Mouse (Mus musculus): ENCODE results near the gene 4930503B20Rik. TPM values are rescaled to one million over a fixed set of nuclear protein-coding genes. Genes with fewer than 3 reads are reported as not detected.

4930503B20Rik gene
- polyA plus RNA-seq, 1 experiment from 2014 or later = not detected

DNA sequence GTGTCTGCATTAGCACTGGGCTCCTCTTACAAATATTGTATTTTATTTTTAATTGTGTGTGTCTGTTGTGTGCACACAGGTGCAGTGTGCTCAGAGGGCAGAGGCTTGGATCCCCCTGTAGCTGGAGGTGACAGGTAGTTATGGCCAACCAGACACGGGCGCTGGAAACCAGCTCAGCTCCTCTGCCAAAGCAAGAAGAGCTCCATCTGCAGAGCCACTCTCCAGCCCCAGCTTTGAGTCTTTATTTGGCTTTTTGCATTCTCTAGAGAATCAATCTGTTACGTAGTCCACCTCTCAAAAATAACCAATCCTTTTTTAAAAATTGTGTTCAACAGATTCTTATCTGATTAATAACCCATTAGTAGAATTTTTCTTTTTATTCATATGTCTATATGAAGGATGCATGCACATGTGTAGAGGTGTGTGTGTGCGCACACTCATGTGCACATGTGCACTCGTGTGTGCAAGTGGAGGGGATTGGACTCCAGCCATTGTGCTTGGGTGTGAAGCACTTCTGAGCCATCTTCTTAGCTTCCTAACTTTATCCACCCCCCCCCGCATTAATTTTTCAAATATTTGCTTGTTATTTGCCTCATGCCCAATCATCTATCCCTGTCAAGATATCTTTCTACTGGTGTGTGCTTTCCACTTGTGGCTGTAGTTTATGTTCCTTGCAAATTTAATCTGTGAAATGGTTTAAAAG is 51.8 kb downstream of the 4930503B20Rik start:
- H3K4me3 ChIP-seq (ENCODE audit: low read depth, low read length) = no peak overlapping the region
- no peaks in the 10 kb centered on the region for H3K9me3 ChIP-seq (ENCODE audit: low read length)
- 81% methylated on average over 6 of the region's 6 CpGs for WGBS
- no peaks in the 10 kb centered on the region for H3K27me3 ChIP-seq (replicated peaks; ENCODE audit: insufficient read depth, low read length)
- DNase-seq (ENCODE audit: low spot score) (no peak), ATAC-seq (no peak)
- no peak overlapping the region for H3K9ac ChIP-seq (replicated peaks; ENCODE audit: low read depth)
- no peak overlapping the region for H3K4me2 ChIP-seq (replicated peaks; ENCODE audit: low read depth, low read length)
- TF ChIP-seq CTCF (IDR thresholded peaks at IDR 0.05) (no peak), EP300 (IDR thresholded peaks at IDR 0.05) (no peak)
- no peaks in the 10 kb centered on the region for H3K4me1 ChIP-seq (ENCODE audit: insufficient read depth, low read depth, low read length)
- no peak overlapping the region for H3K27ac ChIP-seq (ENCODE audit: low read length)
- H3K36me3 ChIP-seq (ENCODE audit: insufficient read depth, low read length) = no peaks in the 10 kb centered on the region

DNA sequence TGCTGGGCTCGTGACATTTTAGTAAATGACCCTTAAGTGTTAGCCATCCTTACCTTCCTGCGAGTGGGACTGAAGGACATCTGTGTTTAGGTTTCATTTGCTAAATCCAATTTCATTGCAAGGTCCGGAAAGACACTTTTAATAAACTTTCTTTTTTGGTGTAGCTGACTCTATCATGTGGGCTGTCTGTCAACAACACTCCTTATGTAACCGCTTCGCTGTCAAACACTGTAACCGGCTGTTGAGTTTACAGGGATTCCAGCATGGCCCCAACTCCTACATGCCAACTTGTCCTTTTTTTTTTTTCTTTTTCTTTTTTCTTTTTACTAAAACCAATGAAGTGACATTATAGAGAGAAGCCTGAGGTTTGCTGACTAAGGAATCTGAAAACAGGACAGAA is 52.7 kb downstream of the 4930503B20Rik start:
- DNase-seq (ENCODE audit: low spot score) (peak; percentile 24), ATAC-seq (no peak)
- no peaks in the 10 kb centered on the region for H3K27me3 ChIP-seq (replicated peaks; ENCODE audit: insufficient read depth, low read length)
- no peak overlapping the region for H3K4me2 ChIP-seq (replicated peaks; ENCODE audit: low read depth, low read length)
- no peak overlapping the region for H3K4me3 ChIP-seq (ENCODE audit: low read depth, low read length)
- no peaks in the 10 kb centered on the region for H3K9me3 ChIP-seq (ENCODE audit: low read length)
- H3K27ac ChIP-seq (ENCODE audit: low read length) = no peak overlapping the region
- H3K36me3 ChIP-seq (ENCODE audit: insufficient read depth, low read length) = no peaks in the 10 kb centered on the region
- no peak overlapping the region for H3K9ac ChIP-seq (replicated peaks; ENCODE audit: low read depth)
- no peaks in the 10 kb centered on the region for H3K4me1 ChIP-seq (ENCODE audit: insufficient read depth, low read depth, low read length)
- 38% methylated on average over 6 of the region's 6 CpGs for WGBS
- TF ChIP-seq CTCF (IDR thresholded peaks at IDR 0.05) = no peak
- no peak for TF ChIP-seq EP300 (IDR thresholded peaks at IDR 0.05)

DNA sequence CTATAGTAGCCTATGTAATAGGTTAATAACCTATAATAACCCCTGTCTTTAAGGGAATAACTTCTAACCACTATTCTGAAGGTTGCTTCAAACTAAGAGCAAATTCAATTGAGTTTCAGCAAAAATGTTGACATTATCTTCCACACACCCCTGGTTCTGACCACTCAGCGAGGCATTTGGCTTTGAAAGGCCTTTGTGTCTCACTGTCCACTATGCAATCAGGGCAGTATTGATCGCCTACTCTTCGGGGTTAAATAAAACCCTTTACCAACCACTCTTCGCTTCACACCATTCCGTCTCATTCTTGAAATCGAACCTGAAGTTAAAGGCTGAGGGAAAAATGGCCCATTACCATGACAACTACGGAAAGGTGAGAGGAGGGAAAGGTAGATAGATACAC is 54.3 kb downstream of the 4930503B20Rik start:
- Histone ChIP-seq H3K9me3 (ENCODE audit: low read length) (no peaks in the 10 kb centered on the region), H3K4me3 (ENCODE audit: low read depth, low read length) (no peak overlapping the region), H3K27ac (ENCODE audit: low read length) (no peak overlapping the region), H3K4me1 (ENCODE audit: insufficient read depth, low read depth, low read length) (no peaks in the 10 kb centered on the region), H3K36me3 (ENCODE audit: insufficient read depth, low read length) (no peaks in the 10 kb centered on the region), H3K27me3 (replicated peaks; ENCODE audit: insufficient read depth, low read length) (no peaks in the 10 kb centered on the region), H3K9ac (replicated peaks; ENCODE audit: low read depth) (no peak overlapping the region), H3K4me2 (replicated peaks; ENCODE audit: low read depth, low read length) (no peak overlapping the region)
- 85% methylated on average over 7 of the region's 7 CpGs for WGBS
- no peak for DNase-seq (ENCODE audit: low spot score)
- no peak for ATAC-seq
- TF ChIP-seq EP300 (IDR thresholded peaks at IDR 0.05) (no peak), CTCF (IDR thresholded peaks at IDR 0.05) (no peak)

DNA sequence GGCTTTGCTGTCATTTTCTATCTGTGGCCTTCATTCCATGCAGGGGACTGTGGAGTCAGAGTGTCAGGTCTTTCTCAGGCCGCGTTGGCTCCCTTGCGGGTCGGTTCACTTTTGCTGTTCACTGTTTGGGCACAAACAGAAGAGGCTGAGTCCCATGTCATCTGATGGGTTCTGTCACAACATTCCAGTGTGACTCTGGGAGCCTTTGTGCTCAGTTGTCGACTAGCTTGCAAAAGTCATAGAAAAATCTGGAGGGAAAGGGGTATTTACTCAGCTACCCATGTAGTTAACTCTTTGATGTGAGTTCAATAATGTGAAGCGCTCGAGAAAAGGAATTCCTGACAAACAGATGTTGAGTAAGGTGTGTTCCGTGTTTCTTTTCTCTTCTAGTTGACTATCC is 54.7 kb downstream of the 4930503B20Rik start:
- TF ChIP-seq EP300 (IDR thresholded peaks at IDR 0.05) = no peak
- TF ChIP-seq CTCF (IDR thresholded peaks at IDR 0.05) = no peak
- no peaks in the 10 kb centered on the region for H3K4me1 ChIP-seq (ENCODE audit: insufficient read depth, low read depth, low read length)
- no peak overlapping the region for H3K27ac ChIP-seq (ENCODE audit: low read length)
- no peaks in the 10 kb centered on the region for H3K36me3 ChIP-seq (ENCODE audit: insufficient read depth, low read length)
- H3K4me2 ChIP-seq (replicated peaks; ENCODE audit: low read depth, low read length) = no peak overlapping the region
- H3K9me3 ChIP-seq (ENCODE audit: low read length) = no peaks in the 10 kb centered on the region
- no peaks in the 10 kb centered on the region for H3K27me3 ChIP-seq (replicated peaks; ENCODE audit: insufficient read depth, low read length)
- no peak overlapping the region for H3K9ac ChIP-seq (replicated peaks; ENCODE audit: low read depth)
- no peak overlapping the region for H3K4me3 ChIP-seq (ENCODE audit: low read depth, low read length)
- ATAC-seq (no peak), DNase-seq (ENCODE audit: low spot score) (no peak)
- 78% methylated on average over 8 of the region's 8 CpGs for WGBS

DNA sequence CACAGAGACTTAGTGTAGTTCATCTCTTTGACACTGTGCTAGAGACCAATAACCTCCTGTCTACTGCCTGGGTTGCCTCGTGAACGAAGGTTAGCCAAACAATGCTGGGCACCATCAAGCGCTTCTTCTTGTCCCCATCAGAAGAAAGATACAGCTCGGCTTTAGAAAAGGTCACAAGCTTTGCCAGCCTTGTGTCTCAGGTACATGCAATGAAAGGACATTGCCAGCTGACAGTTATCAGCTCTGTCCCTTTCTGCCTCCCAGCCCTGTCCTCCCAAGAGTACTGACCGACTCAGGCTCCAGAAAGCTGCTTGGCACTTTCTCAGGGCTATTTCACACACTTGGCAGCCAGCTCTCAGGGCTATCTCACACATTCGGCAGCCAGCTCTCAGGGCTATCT is 55.7 kb downstream of the 4930503B20Rik start:
- Histone ChIP-seq H3K27ac (ENCODE audit: low read length) (no peak overlapping the region), H3K4me3 (ENCODE audit: low read depth, low read length) (no peak overlapping the region), H3K4me1 (ENCODE audit: insufficient read depth, low read depth, low read length) (no peaks in the 10 kb centered on the region), H3K36me3 (ENCODE audit: insufficient read depth, low read length) (no peaks in the 10 kb centered on the region), H3K27me3 (replicated peaks; ENCODE audit: insufficient read depth, low read length) (no peaks in the 10 kb centered on the region), H3K9ac (replicated peaks; ENCODE audit: low read depth) (no peak overlapping the region), H3K9me3 (ENCODE audit: low read length) (no peaks in the 10 kb centered on the region), H3K4me2 (replicated peaks; ENCODE audit: low read depth, low read length) (no peak overlapping the region)
- WGBS = 72% methylated on average over 6 of the region's 6 CpGs
- DNase-seq (ENCODE audit: low spot score) (no peak), ATAC-seq (no peak)
- TF ChIP-seq CTCF (IDR thresholded peaks at IDR 0.05) = no peak
- TF ChIP-seq EP300 (IDR thresholded peaks at IDR 0.05) = no peak

Other genes with a start within 250 kb of the 4930503B20Rik start
- gene Ssx2ip, start 246.7 kb downstream of the 4930503B20Rik start, polyA plus RNA-seq (2015; fragmentation: Nextera tagmentation; extraction: Ambion mirVana) = 21.8 and 25.0 TPM in 2 replicates
- gene Ctbs, start 201.5 kb downstream of the 4930503B20Rik start, polyA plus RNA-seq (2015; fragmentation: Nextera tagmentation; extraction: Ambion mirVana) = 14.8 and 15.9 TPM in 2 replicates
- gene Spata1, start 151.6 kb downstream of the 4930503B20Rik start, polyA plus RNA-seq (2015; fragmentation: Nextera tagmentation; extraction: Ambion mirVana) = 4.4 and 5.8 TPM in 2 replicates
- gene Gng5, start 151.5 kb downstream of the 4930503B20Rik start, polyA plus RNA-seq (2015; fragmentation: Nextera tagmentation; extraction: Ambion mirVana) = 1,414 and 1,430 TPM in 2 replicates
- gene Rpf1, start 129.9 kb downstream of the 4930503B20Rik start, polyA plus RNA-seq (2015; fragmentation: Nextera tagmentation; extraction: Ambion mirVana) = 38.4 and 39.8 TPM in 2 replicates
- gene Uox, start 80.9 kb downstream of the 4930503B20Rik start, polyA plus RNA-seq (2015; fragmentation: Nextera tagmentation; extraction: Ambion mirVana) = 0.29 and 0.63 TPM in 2 replicates
- 0.05 and 0.07 TPM in 2 replicates for gene Dnase2b, start 35.7 kb downstream of the 4930503B20Rik start, polyA plus RNA-seq (2015; fragmentation: Nextera tagmentation; extraction: Ambion mirVana)
- gene Samd13, start 34.3 kb upstream of the 4930503B20Rik start, polyA plus RNA-seq (2015; fragmentation: Nextera tagmentation; extraction: Ambion mirVana) = 0.58 and 0.82 TPM in 2 replicates
- 37.5 and 40.9 TPM in 2 replicates for gene Prkacb, start 161.7 kb upstream of the 4930503B20Rik start, polyA plus RNA-seq (2015; fragmentation: Nextera tagmentation; extraction: Ambion mirVana)
- gene Ttll7, start 201.1 kb upstream of the 4930503B20Rik start, polyA plus RNA-seq (2015; fragmentation: Nextera tagmentation; extraction: Ambion mirVana) = 11.9 and 12.4 TPM in 2 replicates

Measured in lung, postnatal 0 days (tissue).